Mouse (Mus musculus) CD8-positive naive resting alpha-beta T cell, adult 2 months (primary cell): ENCODE measurements around the gene Mal.

Source experiments
- DNase-seq, 2 experiments: peaks; one replicate each; pipeline ENCODE4 v3.0.0; 2022; ENCODE audit warnings: low read depth in 2 of 2, low spot score in 2 of 2

The Mal gene

DNA sequence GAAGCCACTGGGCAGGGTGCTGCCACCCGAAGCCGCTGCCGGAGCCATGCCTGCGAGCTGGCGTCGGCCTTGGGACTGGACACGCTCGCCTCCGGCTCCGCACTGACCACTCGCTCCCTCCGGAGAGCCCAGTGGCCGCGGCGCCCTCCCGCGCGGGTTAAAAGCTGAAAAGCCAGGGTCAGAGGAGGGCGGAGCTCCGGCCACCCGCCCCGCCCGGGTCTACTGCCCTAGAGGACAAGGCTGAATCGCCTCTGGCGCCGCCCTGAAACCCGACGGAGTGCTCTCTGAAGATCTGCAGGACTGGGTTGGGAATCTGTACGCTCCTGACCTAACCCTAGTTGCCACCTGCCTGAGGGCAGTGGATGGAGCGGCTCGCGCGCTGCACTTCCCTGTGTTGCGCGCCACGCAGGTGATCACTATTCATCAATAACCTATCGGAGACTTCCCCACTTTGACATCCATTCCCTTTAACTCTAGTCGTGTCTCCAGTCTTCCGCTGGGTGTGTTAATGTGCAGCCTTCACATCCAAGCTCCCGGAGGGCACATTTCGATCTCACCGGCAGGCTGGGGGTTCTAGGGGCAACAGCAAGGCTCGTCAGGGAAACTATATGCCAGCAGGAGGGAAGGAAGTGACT lies at the start of gene Mal:
Mal (minus strand) TSS at position 610 of the 635 bp plus-strand sequence.
- no peak for DNase-seq

GRCm38 (mm10) chr2:127705267-127705666 lies 48.8 kb upstream of the Mal start:
- DNase-seq, result no peak

- DNase-seq, result no peak
Measured at GRCm38 (mm10) chr2:127689239-127689638, 32.7 kb upstream of the Mal start.

- DNase-seq, result peak in 1 of 2 experiments; percentile 34
Measured at GRCm38 (mm10) chr2:127683687-127684331, 27.3 kb upstream of the Mal start.

GRCm38 (mm10) chr2:127667843-127668506 lies 11.5 kb upstream of the Mal start:
- DNase-seq, result peak; percentile 18 to 28

- DNase-seq, result no peak
Measured at GRCm38 (mm10) chr2:127667015-127667414, 10.5 kb upstream of the Mal start.

DNA sequence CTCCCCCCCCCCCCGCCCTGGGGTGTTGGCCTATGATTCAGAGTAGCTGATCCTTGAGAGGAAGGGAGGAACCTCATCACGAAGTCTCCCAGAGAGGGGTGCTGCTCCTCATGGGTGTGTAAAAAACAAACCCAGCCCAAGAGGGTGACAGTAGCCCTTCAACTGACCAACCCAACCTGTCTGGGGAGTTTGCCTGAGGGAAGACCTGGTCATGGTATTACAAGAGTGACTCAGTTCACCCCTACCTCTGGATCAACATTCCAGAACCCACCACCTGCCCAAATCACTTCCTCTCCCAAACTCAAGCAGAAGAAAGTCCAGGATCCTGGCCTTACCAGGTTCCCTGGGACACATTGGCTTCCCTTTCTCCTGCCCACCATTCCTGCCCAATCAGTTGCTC lies 6.2 kb upstream of the Mal start:
- DNase-seq, result no peak

DNA sequence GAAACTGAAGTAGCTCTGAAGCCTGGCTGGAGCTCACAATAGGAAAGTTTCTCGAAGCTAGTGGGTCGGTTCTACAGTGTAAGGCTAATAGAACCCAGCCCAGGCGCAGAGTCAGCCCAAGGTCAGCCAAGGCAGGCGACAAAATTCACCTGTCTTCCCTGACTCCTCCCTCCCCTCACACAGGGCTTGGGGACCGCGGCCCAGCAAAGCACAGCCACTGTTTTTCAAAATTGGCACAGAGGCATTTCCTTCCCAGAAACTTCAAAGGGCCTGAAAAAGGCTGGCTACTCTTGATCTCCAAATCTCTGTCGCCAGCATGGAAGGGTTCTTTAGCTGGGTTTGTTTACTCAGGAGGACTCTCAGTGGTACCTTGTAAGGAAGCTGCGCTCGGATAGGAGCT lies 1.1 kb downstream of the Mal start:
- no peak for DNase-seq

GRCm38 (mm10) chr2:127654786-127655185 lies 1.7 kb downstream of the Mal start:
- DNase-seq, result no peak

DNA sequence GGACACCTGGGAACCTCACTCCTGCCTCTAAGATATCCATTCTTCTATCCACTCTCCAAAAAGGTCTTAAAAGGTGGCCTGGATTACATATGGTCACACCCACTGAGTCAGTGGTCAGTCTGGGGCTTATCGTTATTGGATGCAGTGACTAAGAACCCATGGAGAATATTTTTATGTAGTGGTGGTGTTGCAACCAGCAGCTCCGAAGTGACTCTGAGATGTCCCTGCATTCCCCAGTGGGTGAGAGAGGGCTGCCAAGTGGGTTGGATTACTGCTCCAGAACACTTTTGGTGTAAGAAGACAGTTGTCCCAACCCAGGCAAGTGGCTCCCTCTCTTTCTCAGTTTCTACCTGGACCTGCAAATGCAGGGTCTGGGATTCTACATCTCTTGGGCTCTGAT lies 3.7 kb downstream of the Mal start:
- DNase-seq, result no peak

DNA sequence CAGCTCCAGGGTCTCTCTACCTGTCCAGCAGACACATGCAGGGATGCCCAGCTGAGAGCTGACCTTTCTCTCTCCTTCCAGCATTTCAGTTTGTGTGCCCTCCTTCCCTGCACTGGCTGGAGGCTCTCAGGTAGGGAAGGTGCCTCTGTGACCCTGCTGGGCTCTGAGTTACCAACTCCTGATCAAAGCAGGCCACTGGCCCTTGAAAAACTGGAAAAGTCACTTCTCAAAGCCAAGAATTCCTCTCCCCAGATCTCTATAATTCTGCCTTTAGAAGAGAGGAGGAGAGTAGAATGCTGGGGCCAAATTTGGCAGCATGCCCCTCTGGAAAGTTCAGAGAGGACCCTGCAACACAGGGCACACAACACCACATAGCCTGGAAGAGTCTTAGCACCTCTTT lies 4.2 kb downstream of the Mal start:
- DNase-seq, result no peak

DNA sequence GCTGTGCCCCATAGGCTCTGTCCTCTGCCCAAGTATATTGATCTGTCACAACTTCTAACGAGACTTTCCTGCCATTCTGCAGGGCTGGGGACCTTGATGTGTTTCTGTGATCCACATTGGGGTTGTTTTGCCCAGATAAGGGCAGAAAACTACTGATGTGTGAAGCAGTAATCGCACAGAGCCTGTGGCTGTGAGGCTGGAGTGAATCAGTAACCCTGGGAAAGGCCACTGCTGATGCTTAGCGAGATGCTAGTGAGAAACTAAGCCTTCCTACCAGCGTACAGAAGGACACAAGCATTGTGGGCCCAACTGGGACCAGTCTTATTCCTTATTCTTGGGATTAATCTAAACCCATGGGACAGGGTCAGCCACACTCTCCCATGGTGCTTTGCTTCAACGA lies 4.9 kb downstream of the Mal start:
- no peak for DNase-seq

- DNase-seq, result no peak
Measured at GRCm38 (mm10) chr2:127649921-127650320, 6.6 kb downstream of the Mal start.

GRCm38 (mm10) chr2:127648145-127648544 lies 8.3 kb downstream of the Mal start:
- no peak for DNase-seq

DNA sequence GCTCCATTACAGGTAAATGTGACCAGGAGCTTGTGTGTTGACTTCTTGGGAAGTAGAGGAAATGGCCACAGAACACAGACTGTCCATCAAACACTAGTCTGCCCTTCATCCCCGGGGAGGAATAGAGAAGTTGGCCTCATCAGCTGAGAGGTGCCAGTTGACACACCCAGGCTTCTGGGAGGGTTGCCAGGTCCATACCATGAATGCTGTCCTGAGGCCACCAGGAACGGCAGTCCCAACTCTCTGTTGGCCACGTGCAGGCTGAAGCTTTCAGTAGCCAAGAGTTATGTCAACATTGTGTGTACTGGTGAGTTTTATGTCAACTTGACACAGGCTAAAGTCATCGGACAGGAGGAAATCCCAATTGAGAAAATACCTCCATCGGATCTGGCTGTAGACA lies 9.6 kb downstream of the Mal start:
- DNase-seq, result no peak

- no peak for DNase-seq
Measured at GRCm38 (mm10) chr2:127643728-127644704, 12.5 kb downstream of the Mal start.

DNA sequence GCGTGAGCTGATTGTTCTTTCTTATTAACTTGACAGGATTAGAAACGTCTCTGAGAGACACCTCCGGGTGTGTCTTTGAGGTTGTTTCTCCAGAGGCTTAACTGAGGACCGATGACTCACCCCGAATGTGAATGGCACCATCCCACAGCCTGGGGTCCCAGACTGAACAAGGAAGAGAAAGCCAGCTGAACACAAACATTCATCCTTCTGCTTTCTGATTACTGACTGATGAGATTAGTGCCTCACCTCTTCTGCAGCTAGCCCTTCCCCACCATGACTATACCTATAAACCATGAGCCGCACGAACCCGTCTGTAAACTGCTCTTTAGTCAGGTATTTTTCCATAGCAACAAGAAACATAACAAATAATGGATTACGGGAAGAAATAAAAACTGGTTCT lies 17.5 kb downstream of the Mal start:
- no peak for DNase-seq

- DNase-seq, result no peak
Measured at GRCm38 (mm10) chr2:127635581-127635980, 20.9 kb downstream of the Mal start.

- no peak for DNase-seq
Measured at GRCm38 (mm10) chr2:127632601-127633000, 23.9 kb downstream of the Mal start.

GRCm38 (mm10) chr2:127627990-127628570 lies 28.4 kb downstream of the Mal start:
- DNase-seq, result no peak

GRCm38 (mm10) chr2:127627354-127627753 lies 29.1 kb downstream of the Mal start:
- no peak for DNase-seq
